Mouse (Mus musculus): ENCODE measurements around the gene Gm26602. TPM values are rescaled to one million over a fixed set of nuclear protein-coding genes. Genes with fewer than 3 reads are reported as not detected.
"Not testable (repeated sequence)": the region's sequence is repeated elsewhere in the genome, so short reads cannot be mapped to it uniquely, and the experiment has no call there.

The Gm26602 gene
- polyA plus RNA-seq, 1 experiment from 2014 or later: 4.1 TPM

DNA sequence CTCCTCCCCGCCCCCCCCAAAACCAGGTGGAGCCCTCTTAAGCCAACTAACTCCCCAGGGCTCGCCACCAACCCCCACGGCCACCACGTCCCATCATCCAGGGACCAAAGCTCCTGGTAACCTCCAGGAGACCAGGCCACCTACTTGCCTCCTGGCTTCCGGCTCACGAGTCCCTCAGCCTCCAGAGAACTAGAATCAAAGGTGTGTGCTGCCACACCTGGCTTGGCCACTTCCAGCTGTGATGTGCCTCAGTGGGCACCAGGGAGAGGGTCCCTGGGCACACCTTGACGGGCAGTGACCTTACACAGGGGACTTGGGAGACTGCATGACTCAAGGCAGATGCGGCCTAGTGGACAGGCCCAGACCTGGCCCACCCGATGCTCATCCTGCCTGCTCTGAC is 45.0 kb downstream of the Gm26602 start:
- 62% methylated on average over 9 of the region's 9 CpGs for WGBS
- Histone ChIP-seq H3K27ac (ENCODE audit: low read depth) (no peak overlapping the region), H3K4me1 (ENCODE audit: insufficient read depth) (no peaks in the 10 kb centered on the region), H3K9ac (no peak overlapping the region), H3K4me3 (ENCODE audit: low read depth, low read length) (no peak overlapping the region), H3K4me2 (no peak overlapping the region), H3K27me3 (ENCODE audit: insufficient read depth, low read length) (no peaks in the 10 kb centered on the region), H3K9me3 (ENCODE audit: low read depth, low read length) (no peaks in the 10 kb centered on the region), H3K36me3 (ENCODE audit: insufficient read depth) (peaks cover 25% of the 10 kb centered on the region)
- DNase-seq (no peak), ATAC-seq (ENCODE audit: insufficient read depth) (no peak)
- no peak for TF ChIP-seq CTCF (IDR thresholded peaks at IDR 0.05; ENCODE audit: low read depth)

DNA sequence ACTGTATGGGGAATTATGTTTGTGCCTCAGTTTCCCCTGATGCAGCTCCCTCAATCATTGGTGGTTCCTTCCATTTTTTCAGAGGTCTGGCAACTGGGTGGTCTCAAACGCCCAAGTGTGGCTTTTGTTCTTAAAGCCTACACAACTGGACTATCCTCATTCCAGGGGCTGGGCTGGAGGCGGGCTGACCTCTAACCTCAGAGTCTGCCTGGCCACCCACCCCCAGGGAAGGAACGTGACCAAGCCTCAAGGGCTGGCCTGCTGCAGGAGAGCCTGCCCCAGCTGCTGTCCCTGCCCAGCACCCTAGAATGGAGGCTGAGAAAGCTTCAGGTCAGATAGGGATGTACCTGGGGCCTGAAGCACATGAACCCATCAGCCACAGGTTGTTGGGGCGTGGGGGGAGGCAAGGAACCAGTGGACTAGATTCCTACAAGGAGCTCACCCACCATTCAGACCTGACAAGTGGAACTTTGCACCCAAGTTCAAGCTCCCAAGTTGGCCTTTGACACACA is 46.0 kb downstream of the Gm26602 start:
- H3K4me1 ChIP-seq (ENCODE audit: insufficient read depth): 0 out of 2 replicates have a peak, but pooled peaks cover 6% of the 10 kb centered on the region
- no peak overlapping the region for H3K27ac ChIP-seq (ENCODE audit: low read depth)
- 20% methylated on average over 4 of the region's 4 CpGs for WGBS
- H3K4me2 ChIP-seq: no peak overlapping the region
- H3K9ac ChIP-seq: no peak overlapping the region
- H3K4me3 ChIP-seq (ENCODE audit: low read depth, low read length): no peak overlapping the region
- no peak for ATAC-seq (ENCODE audit: insufficient read depth)
- H3K9me3 ChIP-seq (ENCODE audit: low read depth, low read length): no peaks in the 10 kb centered on the region
- no peaks in the 10 kb centered on the region for H3K27me3 ChIP-seq (ENCODE audit: insufficient read depth, low read length)
- DNase-seq: no peak
- TF ChIP-seq CTCF (IDR thresholded peaks at IDR 0.05; ENCODE audit: low read depth): no peak
- peaks cover 21% of the 10 kb centered on the region for H3K36me3 ChIP-seq (ENCODE audit: insufficient read depth)

DNA sequence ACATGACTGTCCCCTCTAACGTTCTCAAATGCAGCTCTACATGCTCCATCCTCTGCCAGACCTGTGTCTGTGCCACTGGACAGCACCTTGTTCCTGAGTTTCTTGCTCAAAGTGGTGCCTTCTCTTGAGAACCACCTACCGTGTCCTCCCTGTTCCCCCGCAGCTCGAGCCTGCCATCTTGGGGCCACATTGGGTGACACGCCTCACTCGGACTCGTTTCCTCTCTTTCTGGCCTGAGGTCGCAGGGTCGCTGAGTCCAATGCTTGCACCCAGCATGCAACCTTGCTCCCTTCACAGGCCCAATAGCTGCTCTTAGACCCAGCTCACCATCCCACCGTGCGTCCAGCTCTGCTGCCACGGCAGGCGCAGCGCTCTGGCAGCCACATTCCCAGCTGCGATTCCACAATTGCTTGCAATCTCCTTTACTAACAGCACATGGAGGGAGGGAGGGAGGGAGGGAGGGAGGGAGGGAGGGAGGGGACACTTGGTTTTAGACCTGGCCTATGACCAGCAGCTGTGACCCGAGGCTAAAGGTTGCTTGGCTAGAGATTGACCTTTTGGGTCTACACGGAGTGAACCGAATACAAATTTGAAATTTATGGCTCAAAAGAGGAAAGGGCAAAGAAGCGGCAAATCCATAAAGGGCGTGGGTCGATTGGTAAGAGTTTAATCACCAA is 47.6 kb downstream of the Gm26602 start:
- 12% methylated on average over 21 of the region's 21 CpGs for WGBS
- no peak overlapping the region for H3K9ac ChIP-seq
- H3K27me3 ChIP-seq (ENCODE audit: insufficient read depth, low read length): no peaks in the 10 kb centered on the region
- H3K36me3 ChIP-seq (ENCODE audit: insufficient read depth): peaks cover 24% of the 10 kb centered on the region
- peak; percentile 85 for DNase-seq
- TF ChIP-seq CTCF (IDR thresholded peaks at IDR 0.05; ENCODE audit: low read depth): peak; percentile 94
- ATAC-seq (ENCODE audit: insufficient read depth): no peak
- H3K27ac ChIP-seq (ENCODE audit: low read depth): no peak overlapping the region
- no peaks in the 10 kb centered on the region for H3K9me3 ChIP-seq (ENCODE audit: low read depth, low read length)
- H3K4me3 ChIP-seq (ENCODE audit: low read depth, low read length): no peak overlapping the region
- H3K4me1 ChIP-seq (ENCODE audit: insufficient read depth): 0 out of 2 replicates have a peak, but pooled peaks cover 6% of the 10 kb centered on the region
- H3K4me2 ChIP-seq: peak overlapping the region; percentile 45

DNA sequence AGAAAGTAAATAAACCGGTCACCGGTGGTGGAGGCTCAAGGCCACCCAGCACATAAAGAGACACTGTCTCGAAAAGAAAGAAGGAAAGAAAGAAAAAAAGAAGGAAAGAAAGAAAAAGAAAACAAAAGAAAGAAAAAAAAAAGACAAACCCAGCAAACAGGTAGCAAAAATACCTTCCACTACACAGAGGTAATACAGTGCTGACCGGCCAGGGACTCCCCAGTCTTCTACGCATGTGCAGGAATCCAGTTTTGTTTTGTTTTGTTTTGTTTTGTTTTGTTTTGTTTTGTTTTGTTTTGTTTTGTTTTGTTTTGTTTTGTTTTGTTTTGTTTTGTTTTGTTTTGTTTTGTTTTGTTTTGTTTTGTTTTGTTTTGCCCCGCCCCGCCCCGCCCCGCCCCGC is 48.8 kb downstream of the Gm26602 start:
- not testable (repeated sequence) for H3K27ac ChIP-seq (ENCODE audit: low read depth); H3K27me3 ChIP-seq (ENCODE audit: insufficient read depth, low read length); H3K4me1 ChIP-seq (ENCODE audit: insufficient read depth); ATAC-seq (ENCODE audit: insufficient read depth); H3K9me3 ChIP-seq (ENCODE audit: low read depth, low read length); DNase-seq; H3K9ac ChIP-seq
- 33% methylated on average over 10 of the region's 10 CpGs for WGBS
- peak overlapping the region; percentile 89 for H3K4me2 ChIP-seq
- H3K4me3 ChIP-seq (ENCODE audit: low read depth, low read length): peak overlapping the region; percentile 99
- H3K36me3 ChIP-seq (ENCODE audit: insufficient read depth): peaks cover 31% of the 10 kb centered on the region

DNA sequence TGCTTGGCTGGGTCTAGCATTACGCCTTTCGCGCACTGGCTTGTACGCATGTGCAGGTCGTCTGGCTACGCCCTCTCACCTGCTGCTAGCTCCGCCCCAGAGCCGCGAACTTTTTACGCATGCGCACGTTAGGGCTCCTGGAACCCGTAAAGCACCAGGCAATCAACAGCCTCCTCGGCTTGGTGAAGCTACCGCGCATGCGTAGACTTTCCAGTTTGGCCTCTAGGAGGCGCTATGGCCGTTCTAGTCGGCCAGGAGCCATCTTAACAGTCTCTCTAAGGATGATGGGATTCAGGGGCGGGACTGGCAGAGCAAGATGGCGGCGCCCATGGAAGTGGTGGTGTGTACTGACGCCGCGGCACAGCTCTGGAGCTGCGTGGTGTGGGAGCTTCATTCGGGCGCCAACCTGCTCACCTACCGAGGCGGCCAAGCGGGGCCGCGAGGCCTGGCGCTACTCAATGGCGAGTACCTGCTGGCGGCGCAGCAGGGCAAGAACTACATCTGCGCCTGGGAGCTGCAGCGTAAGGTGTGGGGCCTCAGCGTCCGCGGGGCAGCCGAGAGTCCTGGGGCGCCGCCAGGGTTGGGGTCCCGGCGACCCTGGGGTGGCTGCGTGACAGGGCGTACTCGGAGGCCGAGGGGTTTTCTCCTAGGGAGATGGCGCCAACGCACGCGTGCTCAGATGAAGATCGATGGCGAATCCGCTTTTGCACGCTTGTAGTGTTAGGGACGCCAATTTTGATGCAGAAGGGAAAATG is 49.4 kb downstream of the Gm26602 start, which contains the start of gene Wdr18:
Gene Wdr18, plus strand, starts transcription at position 306 of the 755 bp plus-strand sequence.
- Histone ChIP-seq H3K27me3 (ENCODE audit: insufficient read depth, low read length) (no peaks in the 10 kb centered on the region), H3K27ac (ENCODE audit: low read depth) (peak within 1 kb of the TSS; percentile 58; the same call in 1 of the 2 replicates), H3K4me3 (ENCODE audit: low read depth, low read length) (peak within 1 kb of the TSS; percentile 99), H3K36me3 (ENCODE audit: insufficient read depth) (peaks cover 37% of the 10 kb centered on the region), H3K4me1 (ENCODE audit: insufficient read depth) (0 out of 2 replicates have a peak, but pooled peaks cover 6% of the 10 kb centered on the region), H3K9ac (peak within 1 kb of the TSS; percentile 84), H3K4me2 (peak within 1 kb of the TSS; percentile 89), H3K9me3 (ENCODE audit: low read depth, low read length) (no peaks in the 10 kb centered on the region)
- DNase-seq (peak; percentile 100), ATAC-seq (ENCODE audit: insufficient read depth) (peak; percentile 95)
- WGBS: under 1% methylated on average over 61 of the region's 61 CpGs
- TF ChIP-seq CTCF (IDR thresholded peaks at IDR 0.05; ENCODE audit: low read depth): peak; percentile 99

Small RNAs within 50 kb of the gene (microRNA-seq; reads per million reads assigned to microRNA genes)
- gene Mir6910 (ENCODE audit: borderline number of aligned reads): not detected

Other genes starting within 250 kb of the Gm26602 start
- 0.93 and 1.2 TPM in 2 replicates for gene Madcam1, start 246.3 kb upstream of the Gm26602 start, polyA plus RNA-seq (2014; fragmentation: Nextera tagmentation; extraction: Ambion mirVana)
- 56.4 and 62.4 TPM in 2 replicates for gene Tpgs1, start 241.5 kb upstream of the Gm26602 start, polyA plus RNA-seq (2014; fragmentation: Nextera tagmentation; extraction: Ambion mirVana)
- gene Cdc34, start 228.7 kb upstream of the Gm26602 start, polyA plus RNA-seq (2014; fragmentation: Nextera tagmentation; extraction: Ambion mirVana): 88.2 and 92.9 TPM in 2 replicates
- gene Gzmm, start 221.8 kb upstream of the Gm26602 start, polyA plus RNA-seq (2014; fragmentation: Nextera tagmentation; extraction: Ambion mirVana): 0.24 and 0.84 TPM in 2 replicates
- 842 and 871 TPM in 2 replicates for gene Bsg, start 206.4 kb upstream of the Gm26602 start, polyA plus RNA-seq (2014; fragmentation: Nextera tagmentation; extraction: Ambion mirVana)
- gene Hcn2, start 194.2 kb upstream of the Gm26602 start, polyA plus RNA-seq (2014; fragmentation: Nextera tagmentation; extraction: Ambion mirVana): 0.14 TPM in 1 of 2 replicates, not detected in the other
- gene Polrmt, start 164.3 kb upstream of the Gm26602 start, polyA plus RNA-seq (2014; fragmentation: Nextera tagmentation; extraction: Ambion mirVana): 44.2 and 44.6 TPM in 2 replicates
- 0.30 and 0.41 TPM in 2 replicates for gene Fgf22, start 155.8 kb upstream of the Gm26602 start, polyA plus RNA-seq (2014; fragmentation: Nextera tagmentation; extraction: Ambion mirVana)
- 107 and 123 TPM in 2 replicates for gene Rnf126, start 143.9 kb upstream of the Gm26602 start, polyA plus RNA-seq (2014; fragmentation: Nextera tagmentation; extraction: Ambion mirVana)
- gene Fstl3, start 133.6 kb upstream of the Gm26602 start, polyA plus RNA-seq (2014; fragmentation: Nextera tagmentation; extraction: Ambion mirVana): 12.2 and 12.4 TPM in 2 replicates
- gene Prss57, start 119.9 kb upstream of the Gm26602 start, polyA plus RNA-seq (2014; fragmentation: Nextera tagmentation; extraction: Ambion mirVana): 0.11 TPM in 1 of 2 replicates, not detected in the other
- 68.1 and 72.4 TPM in 2 replicates for gene Palm, start 117.3 kb upstream of the Gm26602 start, polyA plus RNA-seq (2014; fragmentation: Nextera tagmentation; extraction: Ambion mirVana)
- gene Misp, start 89.9 kb upstream of the Gm26602 start, polyA plus RNA-seq (2014; fragmentation: Nextera tagmentation; extraction: Ambion mirVana): 5.0 and 6.1 TPM in 2 replicates
- gene Ptbp1, start 56.4 kb upstream of the Gm26602 start, polyA plus RNA-seq (2014; fragmentation: Nextera tagmentation; extraction: Ambion mirVana): 355 and 366 TPM in 2 replicates
- 3.5 and 3.7 TPM in 2 replicates for gene Prtn3, start 36.4 kb upstream of the Gm26602 start, polyA plus RNA-seq (2014; fragmentation: Nextera tagmentation; extraction: Ambion mirVana)
- 31.3 and 37.4 TPM in 2 replicates for gene Plppr3, start 36.2 kb upstream of the Gm26602 start, polyA plus RNA-seq (2014; fragmentation: Nextera tagmentation; extraction: Ambion mirVana)
- gene Elane, start 24.6 kb upstream of the Gm26602 start, polyA plus RNA-seq (2014; fragmentation: Nextera tagmentation; extraction: Ambion mirVana): 0.18 and 0.26 TPM in 2 replicates
- gene Cfd, start 20.0 kb upstream of the Gm26602 start, polyA plus RNA-seq (2014; fragmentation: Nextera tagmentation; extraction: Ambion mirVana): not detected in 2 replicates
- gene Med16, start 1.9 kb upstream of the Gm26602 start, polyA plus RNA-seq (2014; fragmentation: Nextera tagmentation; extraction: Ambion mirVana): 55.5 and 58.7 TPM in 2 replicates
- 0.70 and 1.2 TPM in 2 replicates for gene Kiss1r, start 6.1 kb downstream of the Gm26602 start, polyA plus RNA-seq (2014; fragmentation: Nextera tagmentation; extraction: Ambion mirVana)
- 127 and 132 TPM in 2 replicates for gene R3hdm4, start 10.4 kb downstream of the Gm26602 start, polyA plus RNA-seq (2014; fragmentation: Nextera tagmentation; extraction: Ambion mirVana)
- gene Arid3a, start 16.2 kb downstream of the Gm26602 start, polyA plus RNA-seq (2014; fragmentation: Nextera tagmentation; extraction: Ambion mirVana): 5.1 and 5.4 TPM in 2 replicates
- 113 and 124 TPM in 2 replicates for gene Wdr18, start 49.3 kb downstream of the Gm26602 start, polyA plus RNA-seq (2014; fragmentation: Nextera tagmentation; extraction: Ambion mirVana)
- 0.30 and 0.41 TPM in 2 replicates for gene Grin3b, start 59.9 kb downstream of the Gm26602 start, polyA plus RNA-seq (2014; fragmentation: Nextera tagmentation; extraction: Ambion mirVana)
- gene Tmem259, start 73.5 kb downstream of the Gm26602 start, polyA plus RNA-seq (2014; fragmentation: Nextera tagmentation; extraction: Ambion mirVana): 19.3 and 23.4 TPM in 2 replicates
- gene Cnn2, start 77.7 kb downstream of the Gm26602 start, polyA plus RNA-seq (2014; fragmentation: Nextera tagmentation; extraction: Ambion mirVana): 354 and 364 TPM in 2 replicates
- gene Abca7, start 85.6 kb downstream of the Gm26602 start, polyA plus RNA-seq (2014; fragmentation: Nextera tagmentation; extraction: Ambion mirVana): 3.0 and 3.5 TPM in 2 replicates
- 11.2 and 13.2 TPM in 2 replicates for gene Arhgap45, start 105.8 kb downstream of the Gm26602 start, polyA plus RNA-seq (2014; fragmentation: Nextera tagmentation; extraction: Ambion mirVana)
- 240 and 258 TPM in 2 replicates for gene Polr2e, start 128.9 kb downstream of the Gm26602 start, polyA plus RNA-seq (2014; fragmentation: Nextera tagmentation; extraction: Ambion mirVana)
- gene Gpx4, start 136.3 kb downstream of the Gm26602 start, polyA plus RNA-seq (2014; fragmentation: Nextera tagmentation; extraction: Ambion mirVana): 471 and 474 TPM in 2 replicates
- 13.9 and 16.3 TPM in 2 replicates for gene Sbno2, start 194.7 kb downstream of the Gm26602 start, polyA plus RNA-seq (2014; fragmentation: Nextera tagmentation; extraction: Ambion mirVana)
- gene Stk11, start 204.9 kb downstream of the Gm26602 start, polyA plus RNA-seq (2014; fragmentation: Nextera tagmentation; extraction: Ambion mirVana): 28.7 and 29.7 TPM in 2 replicates
- 493 and 529 TPM in 2 replicates for gene Atp5d, start 227.8 kb downstream of the Gm26602 start, polyA plus RNA-seq (2014; fragmentation: Nextera tagmentation; extraction: Ambion mirVana)
- 3.8 and 5.5 TPM in 2 replicates for gene Cbarp, start 230.0 kb downstream of the Gm26602 start, polyA plus RNA-seq (2014; fragmentation: Nextera tagmentation; extraction: Ambion mirVana)
- gene Midn, start 237.4 kb downstream of the Gm26602 start, polyA plus RNA-seq (2014; fragmentation: Nextera tagmentation; extraction: Ambion mirVana): 32.6 and 34.2 TPM in 2 replicates